Mouse (Mus musculus): ENCODE data around the gene She.
"Not testable (repeated sequence)": the region's sequence is repeated elsewhere in the genome, so short reads cannot be mapped to it uniquely, and the experiment has no call there.

The She gene

GRCm38 (mm10) chr3:89830815-89831591, at the start of gene She:
She (plus strand) TSS chr3:89831370.
- DNase-seq (ENCODE audit: low spot score in 2 of 2) = no peak

DNA sequence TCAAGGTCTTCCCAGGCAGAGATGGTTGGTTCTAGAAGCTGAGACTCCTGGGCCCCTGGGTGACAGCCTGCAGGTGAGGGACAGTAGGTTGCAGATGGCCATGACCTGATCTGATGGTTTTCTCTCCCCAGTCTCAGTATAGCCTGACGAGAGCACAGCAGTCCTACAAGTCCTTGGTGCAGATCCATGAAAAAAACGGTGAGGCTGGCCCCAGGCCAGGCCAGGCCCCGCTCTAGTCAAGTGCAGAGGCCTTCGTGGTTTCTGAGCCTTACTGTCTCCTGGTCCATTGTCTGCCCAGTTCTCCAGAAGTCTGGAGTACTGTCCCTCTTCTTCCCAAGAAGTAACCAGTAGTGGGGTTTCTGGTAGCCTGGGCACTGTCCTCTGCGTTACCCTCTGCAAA, 49.5 kb upstream of the She start:
- DNase-seq (ENCODE audit: low spot score in 2 of 2) = no peak

DNA sequence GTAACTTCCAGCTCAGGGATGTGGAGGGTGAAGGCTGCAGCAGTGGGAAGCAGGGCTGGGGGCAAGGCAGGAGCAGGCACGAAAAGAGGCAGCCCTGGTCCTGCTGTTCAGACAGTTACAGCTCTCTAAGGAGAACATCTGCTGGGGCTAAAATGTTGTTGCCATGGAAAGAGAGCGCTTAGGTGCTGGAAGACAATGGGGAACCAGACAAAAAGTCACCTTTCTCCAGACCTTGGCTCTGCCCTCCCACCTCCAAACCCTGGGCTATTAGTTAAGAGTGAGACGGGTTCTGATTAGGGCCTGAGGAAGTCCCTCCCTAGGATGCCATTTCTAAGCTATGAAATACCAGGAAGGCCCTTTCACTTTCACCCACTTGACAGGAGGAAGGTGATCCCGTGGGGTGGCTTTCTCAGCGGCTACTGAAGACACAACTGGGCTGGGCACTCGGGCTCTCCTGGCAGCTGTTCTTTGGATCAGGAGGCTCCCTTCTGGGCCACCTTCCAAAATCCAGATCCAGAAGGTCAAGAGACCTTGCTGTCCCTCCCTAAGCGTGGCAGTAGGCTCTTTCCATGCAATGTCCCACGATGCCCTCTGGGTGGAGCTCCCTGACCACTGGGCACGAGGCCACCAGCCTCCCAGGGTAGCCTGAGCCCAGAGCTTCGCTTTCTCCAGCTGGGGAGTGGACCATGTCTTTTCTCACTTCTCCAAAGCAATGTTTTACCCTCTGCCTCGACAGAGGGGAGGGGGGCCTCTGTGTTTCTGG, 46.0 kb upstream of the She start:
- DNase-seq (ENCODE audit: low spot score in 2 of 2) = peak; percentile 60 to 70

GRCm38 (mm10) chr3:89786275-89786674, 44.9 kb upstream of the She start:
- DNase-seq (ENCODE audit: low spot score in 2 of 2) = no peak

DNA sequence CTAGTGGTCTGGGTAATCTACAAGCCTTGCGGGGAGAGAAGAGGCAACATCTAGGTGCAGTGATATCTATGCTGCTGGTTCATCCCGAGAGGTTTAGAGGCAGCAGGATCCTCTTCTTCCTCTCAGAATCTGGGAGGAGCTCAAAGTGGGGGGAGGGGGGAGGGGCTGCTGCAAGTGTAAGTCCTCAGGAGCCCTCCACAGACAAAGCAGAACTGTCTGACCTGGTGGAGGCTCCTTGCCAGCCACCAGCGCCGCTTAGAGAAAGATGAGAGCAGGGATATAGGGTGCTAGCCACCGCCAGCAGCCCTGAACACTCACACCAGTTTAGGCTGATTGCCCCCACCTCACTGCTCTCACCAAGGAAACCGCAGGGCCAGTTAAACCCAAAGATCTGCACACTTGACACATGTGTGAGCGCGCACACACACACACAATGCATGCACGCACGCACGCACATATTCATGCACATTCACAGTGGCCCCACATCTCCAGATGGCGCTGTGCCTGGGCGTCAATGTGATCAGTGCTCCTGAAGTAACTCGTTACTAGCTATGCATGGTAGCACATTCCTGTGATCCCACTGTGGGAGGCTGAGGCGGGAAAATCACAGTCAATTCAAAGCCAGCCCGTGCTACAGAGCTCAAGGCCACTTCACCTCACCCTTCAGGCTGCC, 42.4 kb upstream of the She start:
- no peak for DNase-seq (ENCODE audit: low spot score in 2 of 2)

- no peak for DNase-seq (ENCODE audit: low spot score in 2 of 2)
Observed at GRCm38 (mm10) chr3:89794616-89795015, 36.6 kb upstream of the She start.

- no peak for DNase-seq (ENCODE audit: low spot score in 2 of 2)
Observed at GRCm38 (mm10) chr3:89795746-89796145, 35.4 kb upstream of the She start.

- no peak for DNase-seq (ENCODE audit: low spot score in 2 of 2)
Observed at GRCm38 (mm10) chr3:89796358-89796757, 34.8 kb upstream of the She start.

DNA sequence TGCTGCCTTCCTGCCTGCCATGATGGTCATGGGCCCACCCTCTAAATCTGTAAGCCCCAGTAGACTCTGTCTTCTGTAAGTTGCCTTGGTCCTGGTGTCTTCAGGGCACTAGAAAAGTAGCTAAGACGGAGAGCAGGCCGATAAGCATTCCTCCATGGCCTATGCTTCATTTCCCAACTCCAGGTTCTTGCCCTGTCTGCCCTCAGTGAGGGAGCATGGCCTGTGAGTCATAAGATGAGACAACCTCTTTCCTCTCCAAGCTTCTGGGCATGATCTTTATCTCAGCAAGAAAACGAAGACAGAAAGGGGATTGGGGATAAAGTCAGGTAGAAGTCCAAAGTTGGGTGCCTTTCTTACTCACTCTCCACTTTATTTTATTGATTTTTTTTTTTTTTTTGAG, 32.7 kb upstream of the She start:
- DNase-seq (ENCODE audit: low spot score in 2 of 2) = no peak

DNA sequence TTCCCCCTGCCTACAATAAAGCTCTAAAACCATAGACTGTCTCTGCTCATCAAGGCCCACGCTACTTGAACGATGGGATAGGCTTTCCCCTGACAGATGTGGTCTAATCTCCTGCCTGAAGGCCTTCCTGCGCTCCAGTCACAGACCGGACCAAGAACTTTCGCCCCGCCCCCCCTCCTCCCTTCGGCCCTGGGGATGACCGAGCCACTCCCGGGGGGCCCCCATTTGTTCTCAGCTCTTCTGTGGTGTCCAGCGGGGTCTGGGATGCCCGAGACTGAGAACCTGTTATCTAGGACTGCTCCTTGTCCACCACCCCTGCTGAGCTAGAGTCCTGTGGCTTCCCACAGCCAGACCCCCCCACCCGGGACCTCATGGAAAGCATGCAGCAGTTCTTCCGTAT, 31.7 kb upstream of the She start:
- DNase-seq (ENCODE audit: low spot score in 2 of 2) = no peak

- not testable (repeated sequence) for DNase-seq (ENCODE audit: low spot score in 2 of 2)
Observed at GRCm38 (mm10) chr3:89800078-89800477, 31.1 kb upstream of the She start.

DNA sequence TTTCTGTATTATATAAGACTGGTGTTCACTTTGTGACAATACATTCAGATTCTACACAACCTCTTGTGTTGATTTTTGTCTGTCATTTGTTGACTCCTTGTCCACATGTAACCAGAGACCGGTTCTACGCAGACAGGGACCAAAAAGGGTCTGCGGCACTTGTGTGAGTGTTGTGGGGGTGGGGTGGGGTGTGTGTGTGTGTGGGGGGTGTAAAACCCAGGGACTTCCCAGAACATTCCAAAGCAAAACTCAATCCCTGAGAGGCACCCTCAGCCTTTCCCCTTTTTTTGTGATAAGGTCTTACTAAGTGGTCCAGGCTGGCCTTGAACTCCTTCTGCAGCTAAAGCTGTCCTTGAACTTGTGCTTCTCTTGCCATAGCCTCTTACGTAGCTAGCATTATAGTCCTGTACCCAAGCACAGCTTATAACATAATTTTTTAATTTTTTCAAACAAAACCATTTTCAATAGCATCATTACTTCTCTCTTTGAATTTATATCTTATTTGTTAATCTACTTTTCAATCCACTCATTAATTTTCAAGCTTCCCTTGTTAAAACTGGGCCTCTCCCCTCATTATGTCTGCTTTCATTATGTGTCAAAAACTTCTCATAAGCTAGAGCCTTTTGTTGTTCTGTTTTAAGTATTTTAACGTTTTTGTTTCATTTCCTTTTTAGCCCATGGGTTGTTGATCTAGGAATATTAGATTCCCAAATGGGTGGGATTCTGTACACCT, 30.2 kb upstream of the She start:
- no peak for DNase-seq (ENCODE audit: low spot score in 2 of 2)

- no peak for DNase-seq (ENCODE audit: low spot score in 2 of 2)
Observed at GRCm38 (mm10) chr3:89801507-89801847, 29.7 kb upstream of the She start.

DNA sequence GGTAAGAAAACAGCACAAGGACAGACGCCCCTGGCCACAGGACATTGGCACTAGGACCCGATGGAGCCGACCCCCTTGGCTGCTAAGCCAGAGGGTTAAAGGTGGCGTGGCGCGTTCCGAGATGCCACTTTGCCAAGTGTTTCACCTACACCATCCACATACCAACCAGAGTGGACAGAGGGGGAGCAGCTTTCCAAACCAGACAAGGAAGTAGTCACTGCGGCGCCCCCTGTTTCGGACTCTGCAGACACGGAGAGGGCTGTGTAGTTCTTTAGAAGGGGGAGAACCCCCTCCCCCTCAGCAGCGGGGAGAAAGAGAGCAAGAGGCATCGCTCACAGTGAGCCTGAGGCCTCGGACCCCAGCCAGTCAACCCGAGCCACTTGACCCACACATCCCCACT, 28.3 kb upstream of the She start:
- no peak for DNase-seq (ENCODE audit: low spot score in 2 of 2)

GRCm38 (mm10) chr3:89805179-89805578, 26.0 kb upstream of the She start:
- DNase-seq (ENCODE audit: low spot score in 2 of 2) = no peak

DNA sequence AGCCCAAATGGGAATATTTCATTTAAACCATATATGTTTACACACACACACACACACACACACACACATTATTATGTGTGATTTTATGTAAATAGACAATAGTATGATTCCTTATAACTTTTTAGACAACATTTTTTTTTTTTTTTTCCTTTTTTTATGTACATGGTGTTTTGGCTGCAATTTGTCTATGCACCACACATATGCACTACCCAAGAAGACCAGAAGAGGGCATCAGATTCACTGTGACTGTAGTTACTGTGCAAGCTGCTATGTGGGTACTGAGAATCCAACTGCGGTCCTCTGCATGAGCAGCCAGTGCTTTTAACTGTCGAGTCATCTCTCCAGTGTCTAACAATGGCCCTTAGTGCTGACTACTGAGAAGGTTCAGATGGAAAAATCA, 24.4 kb upstream of the She start:
- no peak for DNase-seq (ENCODE audit: low spot score in 2 of 2)

DNA sequence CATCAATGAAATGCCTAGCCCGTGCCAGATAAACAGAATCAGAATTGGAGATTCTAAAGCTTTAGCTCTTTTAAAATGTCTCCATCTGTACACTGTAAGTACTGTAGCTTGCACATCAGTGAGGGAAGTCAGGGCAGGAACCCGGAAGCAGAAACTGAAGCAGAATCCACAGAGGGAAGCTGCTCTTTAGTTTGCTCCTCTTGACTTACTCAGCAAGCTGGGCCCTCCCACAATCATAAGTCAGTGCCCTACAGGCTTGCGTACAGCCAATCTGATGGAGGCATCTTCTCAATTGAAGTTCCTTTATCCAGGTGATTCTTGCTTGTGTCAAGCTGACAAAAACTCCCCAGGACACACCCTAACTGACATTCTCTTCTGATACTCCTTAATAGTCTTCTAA, 24.0 kb upstream of the She start:
- no peak for DNase-seq (ENCODE audit: low spot score in 2 of 2)

DNA sequence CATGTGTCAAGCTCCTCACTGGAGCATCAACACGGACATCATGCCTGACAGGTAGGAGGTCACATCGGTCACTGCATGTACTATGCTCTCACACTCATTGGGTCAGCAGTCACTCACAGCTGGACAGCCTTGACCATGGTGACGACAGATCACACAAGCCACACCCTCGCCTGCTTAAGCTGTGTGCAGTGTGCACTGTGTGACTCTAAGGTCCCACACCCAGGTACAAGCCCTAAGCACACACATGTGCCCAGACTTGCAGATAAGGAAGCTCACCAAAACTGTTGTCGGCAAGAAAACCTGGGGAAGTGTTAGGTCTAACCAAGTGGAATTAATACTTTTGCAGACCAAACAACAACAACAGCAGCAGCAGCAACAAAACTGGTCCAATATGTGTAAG, 23.3 kb upstream of the She start:
- no peak for DNase-seq (ENCODE audit: low spot score in 2 of 2)

DNA sequence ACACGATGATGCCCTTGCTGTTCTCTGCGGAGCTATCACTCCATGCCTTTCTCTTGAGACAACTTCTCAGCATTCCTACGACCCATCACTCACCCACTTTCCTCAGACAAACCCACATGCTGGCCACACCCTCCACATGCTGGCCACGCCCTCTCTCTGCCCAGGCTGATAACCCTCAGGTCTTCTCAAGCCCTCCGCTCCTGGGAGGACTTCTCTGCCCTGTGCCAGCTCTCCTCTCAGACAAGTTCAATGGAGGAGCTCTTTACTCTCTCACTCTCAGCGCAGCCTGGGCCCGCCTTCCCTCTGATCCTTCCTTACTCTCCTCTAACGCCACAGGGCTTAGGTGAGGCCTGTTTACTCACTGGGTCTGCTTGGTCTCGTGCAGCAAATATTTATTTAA, 22.5 kb upstream of the She start:
- DNase-seq (ENCODE audit: low spot score in 2 of 2) = no peak

DNA sequence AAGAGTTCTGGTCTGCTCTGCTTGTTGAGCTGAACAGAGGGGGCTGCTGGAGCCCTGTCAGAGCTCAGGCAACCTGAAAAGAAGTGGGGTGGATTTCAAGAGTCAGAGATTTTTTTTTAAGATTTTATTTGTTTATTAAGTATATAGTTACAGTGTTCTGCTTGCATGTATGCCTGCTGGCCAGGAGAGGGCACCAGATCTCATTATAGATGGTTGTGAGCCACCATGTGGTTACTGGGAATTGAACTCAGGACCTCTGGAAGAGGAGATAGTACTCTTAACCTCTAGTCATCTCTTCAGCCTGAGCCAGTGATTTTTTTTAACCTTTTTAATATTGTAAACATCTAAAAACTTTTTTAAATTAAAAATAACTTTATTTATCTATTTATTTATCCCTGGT, 20.3 kb upstream of the She start:
- DNase-seq (ENCODE audit: low spot score in 2 of 2) = no peak

DNA sequence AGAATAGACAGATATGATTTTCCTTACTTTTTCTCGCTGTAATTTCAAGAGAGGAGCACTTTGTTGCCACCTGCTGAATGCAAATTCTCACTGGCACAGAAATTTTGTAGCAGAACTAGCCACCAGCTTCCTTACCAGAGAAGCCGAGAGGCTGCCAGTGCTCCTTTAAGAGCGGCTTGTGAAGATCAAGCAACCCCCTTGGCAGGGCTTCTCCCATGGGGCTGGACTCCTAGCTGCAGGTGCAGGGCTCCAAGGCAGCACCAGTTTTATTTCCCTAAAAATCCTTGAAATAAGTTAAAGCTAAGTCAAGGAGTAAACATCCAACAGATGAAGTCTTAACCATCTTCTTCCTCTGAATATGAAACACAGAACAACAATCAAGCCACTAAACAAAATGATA, 19.0 kb upstream of the She start:
- no peak for DNase-seq (ENCODE audit: low spot score in 2 of 2)

GRCm38 (mm10) chr3:89814051-89814450, 17.1 kb upstream of the She start:
- DNase-seq (ENCODE audit: low spot score in 2 of 2) = no peak

All from frontal cortex, postnatal 36 days (tissue).